Mouse (Mus musculus): Measurements from ENCODE around the gene 2010111I01Rik. TPM values are rescaled to one million over a fixed set of nuclear protein-coding genes. Genes with fewer than 3 reads are reported as not detected.
"Not testable (repeated sequence)": the region's sequence is repeated elsewhere in the genome, so short reads cannot be mapped to it uniquely, and the experiment has no call there.

The 2010111I01Rik gene
- total and polyA plus RNA-seq, 3 experiments = 84.6 to 101 (median 91.0) TPM

DNA sequence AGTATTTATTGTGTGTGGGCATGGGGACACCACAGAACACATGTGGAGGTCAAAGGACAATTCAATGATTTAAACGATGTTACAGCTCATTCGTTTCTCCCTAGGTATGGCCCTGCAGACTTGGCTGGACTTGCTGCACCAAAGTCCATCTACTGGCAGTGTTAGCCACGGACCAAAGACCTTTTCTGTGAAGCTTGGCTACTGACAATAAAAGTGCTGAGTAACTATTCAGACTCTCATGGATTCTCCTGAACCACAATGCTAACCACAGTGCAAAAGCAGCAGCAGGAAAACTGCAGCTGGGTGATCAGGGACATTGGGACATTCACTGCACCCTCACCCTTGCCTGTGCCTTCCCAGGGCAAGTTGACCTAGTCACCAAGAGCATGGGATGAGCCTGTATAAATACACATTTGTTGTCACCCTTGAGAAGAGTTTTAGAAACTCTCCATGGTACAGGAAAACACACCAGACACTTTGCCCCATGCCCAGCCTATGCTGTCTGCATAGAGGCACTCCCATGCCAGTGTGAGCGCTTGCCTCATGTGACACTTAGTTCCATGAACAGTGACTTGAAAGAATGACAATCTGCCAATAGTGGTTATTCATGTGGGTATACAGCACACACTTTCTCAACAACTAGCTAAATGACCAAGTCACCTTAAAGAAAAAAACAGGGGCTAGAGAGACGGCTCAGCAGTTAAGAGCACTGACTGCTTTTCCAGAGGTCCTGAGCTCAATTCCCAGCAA, 381.0 kb downstream of the 2010111I01Rik start:
- no peaks in the 10 kb centered on the region for H3K79me2 ChIP-seq (replicated peaks; ENCODE audit: control insufficient read depth, insufficient read depth, low read length)
- H3K27ac ChIP-seq = no peak overlapping the region
- H3K36me3 ChIP-seq (ENCODE audit: control insufficient read depth, insufficient read depth, low read length) = no peaks in the 10 kb centered on the region
- no peaks in the 10 kb centered on the region for H3K4me1 ChIP-seq (ENCODE audit: control insufficient read depth, insufficient read depth, low read length)
- TF ChIP-seq CTCF (IDR thresholded peaks at IDR 0.05) = no peak
- no peak for TF ChIP-seq EP300 (IDR thresholded peaks at IDR 0.05; ENCODE audit: insufficient read depth, low read depth, low read length)
- no peak for TF ChIP-seq POLR2A (IDR thresholded peaks at IDR 0.05; ENCODE audit: insufficient read depth, low read depth, low read length)
- intact Hi-C loops (cut with DNase I) = no loop called here
- H3K27me3 ChIP-seq (ENCODE audit: control insufficient read depth, insufficient read depth, low read length) = no peaks in the 10 kb centered on the region
- WGBS = 88% methylated on average over 5 of the region's 5 CpGs
- no peak overlapping the region for H3K9ac ChIP-seq (ENCODE audit: low read depth, low read length)
- no peak for DNase-seq
- H3K4me3 ChIP-seq = no peak overlapping the region

- TF ChIP-seq EP300 (IDR thresholded peaks at IDR 0.05; ENCODE audit: insufficient read depth, low read depth, low read length) = no peak
- no peak for TF ChIP-seq POLR2A (IDR thresholded peaks at IDR 0.05; ENCODE audit: insufficient read depth, low read depth, low read length)
- TF ChIP-seq CTCF (IDR thresholded peaks at IDR 0.05) = no peak
- Histone ChIP-seq H3K4me3 (no peak overlapping the region), H3K27ac (no peak overlapping the region), H3K36me3 (ENCODE audit: control insufficient read depth, insufficient read depth, low read length) (no peaks in the 10 kb centered on the region), H3K9ac (ENCODE audit: low read depth, low read length) (no peak overlapping the region), H3K79me2 (replicated peaks; ENCODE audit: control insufficient read depth, insufficient read depth, low read length) (no peaks in the 10 kb centered on the region), H3K27me3 (ENCODE audit: control insufficient read depth, insufficient read depth, low read length) (no peaks in the 10 kb centered on the region), H3K4me1 (ENCODE audit: control insufficient read depth, insufficient read depth, low read length) (no peaks in the 10 kb centered on the region)
- DNase-seq = no peak
- intact Hi-C loops (cut with DNase I) = no loop called here
- WGBS = 86% methylated on average over 2 of the region's 2 CpGs
Measured at GRCm38 (mm10) chr13:63347639-63348038, 382.9 kb downstream of the 2010111I01Rik start.

DNA sequence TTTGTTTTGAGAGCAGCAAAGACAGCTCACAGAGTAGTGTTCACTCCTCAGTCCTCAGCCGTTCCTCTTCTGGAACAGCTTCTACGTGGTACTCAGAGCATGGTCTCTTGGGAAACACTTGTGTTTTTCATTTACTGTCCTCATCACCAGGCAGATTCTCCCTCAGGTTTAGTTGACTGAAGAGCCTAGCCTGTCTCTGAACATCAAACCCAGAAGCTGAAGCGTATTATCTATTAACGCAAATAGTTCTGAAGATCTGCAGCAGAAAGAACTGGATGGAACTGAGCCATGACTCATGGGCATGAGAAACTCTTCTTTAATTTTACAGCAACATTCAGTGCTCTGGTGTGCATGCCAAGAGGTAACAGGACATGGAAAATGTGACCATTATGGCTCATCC, 385.4 kb downstream of the 2010111I01Rik start:
- 78% methylated on average over 4 of the region's 4 CpGs for WGBS
- no peaks in the 10 kb centered on the region for H3K36me3 ChIP-seq (ENCODE audit: control insufficient read depth, insufficient read depth, low read length)
- no peak overlapping the region for H3K4me3 ChIP-seq
- intact Hi-C loops (cut with DNase I) = no loop called here
- TF ChIP-seq POLR2A (IDR thresholded peaks at IDR 0.05; ENCODE audit: insufficient read depth, low read depth, low read length) (no peak), EP300 (IDR thresholded peaks at IDR 0.05; ENCODE audit: insufficient read depth, low read depth, low read length) (no peak), CTCF (IDR thresholded peaks at IDR 0.05) (no peak)
- no peak overlapping the region for H3K27ac ChIP-seq
- no peak overlapping the region for H3K9ac ChIP-seq (ENCODE audit: low read depth, low read length)
- H3K79me2 ChIP-seq (replicated peaks; ENCODE audit: control insufficient read depth, insufficient read depth, low read length) = no peaks in the 10 kb centered on the region
- no peaks in the 10 kb centered on the region for H3K27me3 ChIP-seq (ENCODE audit: control insufficient read depth, insufficient read depth, low read length)
- DNase-seq = no peak
- no peaks in the 10 kb centered on the region for H3K4me1 ChIP-seq (ENCODE audit: control insufficient read depth, insufficient read depth, low read length)

DNA sequence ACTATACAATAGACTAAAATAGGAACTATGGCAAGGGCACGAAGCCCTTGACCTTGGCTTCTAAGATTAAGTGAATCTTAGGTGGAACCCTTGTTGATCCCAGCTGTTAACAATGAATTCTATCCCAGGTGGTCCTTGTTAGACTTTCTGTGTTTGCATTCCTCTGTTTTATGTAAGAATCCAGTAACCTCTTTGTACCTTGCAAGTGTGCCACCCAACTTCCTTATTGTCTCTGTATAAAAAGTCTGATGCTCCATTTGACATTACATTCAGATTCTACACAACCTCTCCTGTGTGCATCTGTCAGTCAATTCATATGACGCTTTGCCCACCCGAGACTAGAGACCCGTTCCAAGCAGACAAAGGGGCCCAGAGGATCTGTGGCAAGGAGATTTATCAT, 388.6 kb downstream of the 2010111I01Rik start:
- H3K4me3 ChIP-seq; intact Hi-C loops (cut with DNase I); H3K27ac ChIP-seq; DNase-seq; H3K36me3 ChIP-seq (ENCODE audit: control insufficient read depth, insufficient read depth, low read length); H3K27me3 ChIP-seq (ENCODE audit: control insufficient read depth, insufficient read depth, low read length); H3K79me2 ChIP-seq (replicated peaks; ENCODE audit: control insufficient read depth, insufficient read depth, low read length); H3K4me1 ChIP-seq (ENCODE audit: control insufficient read depth, insufficient read depth, low read length); H3K9ac ChIP-seq (ENCODE audit: low read depth, low read length): not testable (repeated sequence)
- whole genome bisulfite sequencing = 88% methylated on average over 4 of the region's 4 CpGs

DNA sequence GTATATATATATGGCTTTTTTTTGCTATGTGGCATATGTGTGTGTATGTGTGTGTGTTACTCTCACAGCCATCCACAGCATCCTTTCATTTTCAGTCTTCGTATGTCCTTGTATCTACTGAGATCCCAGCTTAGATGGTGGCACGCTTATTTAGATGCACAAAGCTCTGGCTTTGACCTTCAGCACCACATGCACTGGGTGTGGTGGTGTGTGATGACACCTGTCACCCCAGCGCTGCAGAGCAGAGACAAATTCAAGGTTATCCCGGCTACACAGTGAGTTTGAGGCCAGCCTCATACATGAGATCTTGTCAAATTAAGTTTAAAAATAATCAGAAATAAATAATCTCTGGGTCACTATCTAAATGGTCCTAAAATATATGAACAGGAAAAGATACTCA, 391.4 kb downstream of the 2010111I01Rik start:
- no peak for TF ChIP-seq CTCF (IDR thresholded peaks at IDR 0.05)
- TF ChIP-seq POLR2A (IDR thresholded peaks at IDR 0.05; ENCODE audit: insufficient read depth, low read depth, low read length) = no peak
- TF ChIP-seq EP300 (IDR thresholded peaks at IDR 0.05; ENCODE audit: insufficient read depth, low read depth, low read length) = no peak
- intact Hi-C loops (cut with DNase I) = loop anchor here (1.0 kb wide), 1 partner anchor 437 kb away; no protein-coding TSS in a partner anchor
- H3K4me3 ChIP-seq = no peak overlapping the region
- DNase-seq = no peak
- WGBS = 92% methylated on average over 4 of the region's 4 CpGs
- H3K27ac ChIP-seq = no peak overlapping the region
- no peaks in the 10 kb centered on the region for H3K36me3 ChIP-seq (ENCODE audit: control insufficient read depth, insufficient read depth, low read length)
- no peak overlapping the region for H3K9ac ChIP-seq (ENCODE audit: low read depth, low read length)
- H3K27me3 ChIP-seq (ENCODE audit: control insufficient read depth, insufficient read depth, low read length) = no peaks in the 10 kb centered on the region
- no peaks in the 10 kb centered on the region for H3K79me2 ChIP-seq (replicated peaks; ENCODE audit: control insufficient read depth, insufficient read depth, low read length)
- no peaks in the 10 kb centered on the region for H3K4me1 ChIP-seq (ENCODE audit: control insufficient read depth, insufficient read depth, low read length)

DNA sequence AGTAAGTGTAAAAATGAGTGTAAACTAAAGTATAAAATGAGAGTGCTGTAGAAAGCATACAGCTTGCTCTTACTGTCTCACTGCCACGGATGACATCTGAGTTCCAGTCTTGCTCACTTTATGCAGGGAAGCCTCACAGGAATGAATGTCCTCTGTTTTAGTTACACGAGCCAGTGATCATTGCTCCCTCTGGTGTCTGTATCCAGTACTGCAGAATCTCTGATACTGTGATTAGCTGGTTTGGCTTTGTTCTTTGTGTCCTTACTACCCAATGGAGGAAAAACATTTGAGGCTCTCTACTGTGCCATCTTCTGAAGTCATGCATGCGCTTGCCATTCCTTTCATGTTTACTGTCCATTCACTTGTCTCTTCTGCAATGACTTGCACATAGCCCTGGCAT, 391.9 kb downstream of the 2010111I01Rik start:
- Histone ChIP-seq H3K27ac (no peak overlapping the region), H3K27me3 (ENCODE audit: control insufficient read depth, insufficient read depth, low read length) (no peaks in the 10 kb centered on the region), H3K9ac (ENCODE audit: low read depth, low read length) (no peak overlapping the region), H3K79me2 (replicated peaks; ENCODE audit: control insufficient read depth, insufficient read depth, low read length) (no peaks in the 10 kb centered on the region), H3K4me1 (ENCODE audit: control insufficient read depth, insufficient read depth, low read length) (no peaks in the 10 kb centered on the region), H3K4me3 (no peak overlapping the region), H3K36me3 (ENCODE audit: control insufficient read depth, insufficient read depth, low read length) (no peaks in the 10 kb centered on the region)
- peak in 1 of 2 experiments; percentile 17 for DNase-seq
- WGBS = 34% methylated on average over 3 of the region's 3 CpGs
- intact Hi-C loops (cut with DNase I) = loop anchor here (1.0 kb wide), 1 partner anchor 437 kb away; no protein-coding TSS in a partner anchor
- peak; percentile 98 for TF ChIP-seq CTCF (IDR thresholded peaks at IDR 0.05)
- TF ChIP-seq POLR2A (IDR thresholded peaks at IDR 0.05; ENCODE audit: insufficient read depth, low read depth, low read length) = no peak

Measured in heart, adult 2 months (tissue).